Mouse (Mus musculus) embryonic fibroblast, embryonic 13.5 days (primary cell): ENCODE data around the gene Pqlc2. TPM values are rescaled to one million over a fixed set of nuclear protein-coding genes. Genes with fewer than 3 reads are reported as not detected.

Experiments used
- H3K27ac ChIP-seq: 2 replicates; pipeline ENCODE4 v1.5.1; 2012; ENCODE audit warnings: low read length, control low read depth, inconsistent platforms; ENCODE audit not compliant: insufficient read depth
- H3K4me1 ChIP-seq: 2 replicates; pipeline ENCODE4 v1.6.1; 2011; ENCODE audit warnings: low read length; ENCODE audit not compliant: control insufficient read depth, insufficient read depth
- H3K4me3 ChIP-seq: 2 replicates; pipeline ENCODE4 v1.5.1; 2011; ENCODE audit warnings: mild to moderate bottlenecking, control low read depth, low read length; ENCODE audit not compliant: insufficient read depth
- CTCF ChIP-seq: IDR thresholded peaks from 2 replicates; pipeline ENCODE4 v1.5.1; 2011; ENCODE audit warnings: mild to moderate bottlenecking, control low read depth, low read length, moderate library complexity, borderline replicate concordance; ENCODE audit not compliant: insufficient read depth
- POLR2A ChIP-seq: IDR thresholded peaks from 2 replicates; pipeline ENCODE4 v1.6.1; 2011; ENCODE audit warnings: low read depth, mild to moderate bottlenecking, control low read depth, low read length, moderate library complexity
- polyA plus RNA-seq: library from polyadenylated mRNA; stranded (reverse); fragments of >200 nt; gene quantifications from 2 replicates; pipeline ENCODE4 v1.2.4, GENCODE M21; 2011; ENCODE audit warnings: low read depth; ENCODE audit not compliant: missing spikeins, insufficient read length

Gene Pqlc2
- polyA plus RNA-seq, 1 experiment: 12.3 TPM

DNA sequence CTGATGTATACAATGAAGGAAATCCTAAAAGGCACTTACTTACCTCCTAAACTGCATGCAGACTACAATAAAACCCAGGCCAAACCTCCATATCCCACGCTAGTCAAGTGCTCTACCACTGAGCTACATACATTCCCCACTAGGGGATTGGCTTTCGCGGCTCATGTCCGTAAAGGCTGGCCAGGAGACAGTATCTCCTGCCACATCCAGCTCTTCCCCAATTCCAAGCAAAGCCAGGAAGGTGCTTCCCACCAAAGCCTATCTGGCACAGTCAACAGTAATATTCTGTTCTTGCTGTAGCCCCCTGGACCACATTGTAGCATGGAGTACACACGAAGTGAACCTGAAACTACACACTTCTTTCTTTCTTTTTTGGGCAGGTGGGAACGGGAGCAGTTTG is 857 bp downstream of the Pqlc2 start:
- H3K27ac ChIP-seq: no peak overlapping the region
- H3K4me3 ChIP-seq: peak overlapping the region; percentile 57
- no peak for TF ChIP-seq POLR2A
- no peak for TF ChIP-seq CTCF
- no peaks in the 10 kb centered on the region for H3K4me1 ChIP-seq

- TF ChIP-seq CTCF (no peak), POLR2A (no peak)
- Histone ChIP-seq H3K4me3 (no peak overlapping the region), H3K4me1 (no peaks in the 10 kb centered on the region), H3K27ac (no peak overlapping the region)
Measured at GRCm38 (mm10) chr4:139307916-139308315, 2.6 kb downstream of the Pqlc2 start.

DNA sequence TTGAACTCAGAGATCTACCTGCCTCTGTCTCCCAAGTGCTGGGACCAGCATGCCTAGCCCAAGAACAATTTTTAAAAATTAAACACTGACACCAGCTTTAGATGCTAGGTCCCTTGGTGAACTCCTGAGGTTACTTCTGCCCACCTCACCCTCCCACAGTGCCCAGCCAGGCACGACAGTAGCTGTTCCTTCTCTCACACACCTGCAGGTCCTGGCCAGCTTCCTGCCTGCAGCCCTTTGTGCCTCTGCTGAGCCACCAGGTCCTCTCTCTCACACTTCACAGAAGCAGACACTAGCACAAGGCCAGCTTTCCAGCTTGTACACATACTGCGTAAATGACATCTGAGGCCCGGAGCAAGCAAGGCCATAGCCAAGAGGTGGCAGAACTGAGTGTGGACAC is 5.0 kb downstream of the Pqlc2 start:
- TF ChIP-seq POLR2A: no peak
- Histone ChIP-seq H3K27ac (no peak overlapping the region), H3K4me3 (no peak overlapping the region)

GRCm38 (mm10) chr4:139302241-139302640 is 8.3 kb downstream of the Pqlc2 start:
- no peak for TF ChIP-seq POLR2A
- no peak for TF ChIP-seq CTCF
- no peak overlapping the region for H3K4me3 ChIP-seq
- no peak overlapping the region for H3K27ac ChIP-seq
- H3K4me1 ChIP-seq: no peaks in the 10 kb centered on the region

More for the DNA sequence above, 5.0 kb downstream of the Pqlc2 start:
- H3K4me1 ChIP-seq: no peaks in the 10 kb centered on the region

GRCm38 (mm10) chr4:139301780-139302179 is 8.7 kb downstream of the Pqlc2 start:
- no peaks in the 10 kb centered on the region for H3K4me1 ChIP-seq
- H3K27ac ChIP-seq: no peak overlapping the region
- no peak for TF ChIP-seq POLR2A
- TF ChIP-seq CTCF: no peak
- no peak overlapping the region for H3K4me3 ChIP-seq

GRCm38 (mm10) chr4:139298671-139299366 is 11.7 kb downstream of the Pqlc2 start:
- no peaks in the 10 kb centered on the region for H3K4me1 ChIP-seq
- no peak overlapping the region for H3K27ac ChIP-seq
- H3K4me3 ChIP-seq: no peak overlapping the region
- no peak for TF ChIP-seq CTCF
- no peak for TF ChIP-seq POLR2A

DNA sequence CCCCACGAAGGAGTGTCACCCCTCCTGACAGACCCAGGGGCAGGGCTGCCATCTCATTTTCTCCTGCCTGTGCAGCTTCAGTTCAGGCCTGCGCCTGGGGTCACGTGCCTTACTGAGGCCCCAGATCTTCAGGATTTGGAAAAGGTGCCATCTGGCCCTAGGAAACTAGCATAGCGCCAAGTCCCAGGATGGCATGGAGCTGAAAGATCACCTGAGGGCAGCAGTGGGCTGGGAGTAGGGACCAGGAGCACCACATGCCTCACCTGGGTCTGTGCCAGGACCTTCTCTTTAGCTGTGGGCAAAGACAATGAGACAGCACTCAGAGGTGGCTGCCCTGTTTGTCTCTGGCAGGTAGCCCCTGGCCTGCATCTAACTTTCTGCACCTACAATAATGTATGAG is 12.9 kb downstream of the Pqlc2 start:
- Histone ChIP-seq H3K4me1 (no peaks in the 10 kb centered on the region), H3K4me3 (no peak overlapping the region), H3K27ac (no peak overlapping the region)
- no peak for TF ChIP-seq POLR2A
- no peak for TF ChIP-seq CTCF

DNA sequence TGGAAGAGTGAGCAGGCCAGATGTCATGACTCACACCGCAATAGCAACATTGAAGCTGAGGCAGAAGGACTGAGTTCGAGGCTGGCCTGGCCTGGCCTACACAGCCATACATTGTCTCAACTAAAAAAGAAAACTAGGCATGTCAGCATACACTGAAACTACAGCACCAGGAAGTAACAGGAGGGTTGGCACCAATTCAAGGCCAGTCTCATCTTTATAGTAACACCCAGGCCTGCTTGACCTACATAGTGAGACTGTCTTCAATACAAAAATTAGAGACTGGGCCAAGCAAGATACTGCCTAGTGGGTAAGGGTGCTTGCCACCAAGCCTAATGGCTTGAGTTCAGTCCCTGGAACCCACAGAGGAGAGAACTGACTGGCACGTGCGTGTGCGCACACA is 18.5 kb downstream of the Pqlc2 start:
- H3K27ac ChIP-seq: no peak overlapping the region
- no peaks in the 10 kb centered on the region for H3K4me1 ChIP-seq
- H3K4me3 ChIP-seq: no peak overlapping the region
- no peak for TF ChIP-seq CTCF
- TF ChIP-seq POLR2A: no peak

DNA sequence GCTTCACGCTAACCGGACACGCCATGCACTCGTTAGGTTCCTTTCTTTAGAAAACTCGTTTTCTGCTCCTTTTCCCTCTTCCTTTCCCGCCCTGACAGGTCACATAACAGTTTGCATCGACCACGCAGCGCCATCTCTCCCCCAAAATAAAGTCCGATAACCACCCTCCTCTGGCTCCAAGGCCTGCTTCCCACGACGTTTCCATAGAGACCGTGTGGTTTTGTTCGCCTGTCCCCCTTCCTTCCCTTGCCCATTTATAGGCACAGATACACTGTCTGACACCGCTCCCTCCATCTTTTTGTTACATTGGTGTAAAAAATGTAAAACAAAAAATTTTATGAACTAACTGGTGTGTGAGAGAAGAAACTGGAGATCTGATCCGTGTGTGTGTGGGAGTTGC is 19.4 kb downstream of the Pqlc2 start:
- Histone ChIP-seq H3K27ac (no peak overlapping the region), H3K4me1 (no peaks in the 10 kb centered on the region), H3K4me3 (no peak overlapping the region)
- TF ChIP-seq CTCF (no peak), POLR2A (no peak)

DNA sequence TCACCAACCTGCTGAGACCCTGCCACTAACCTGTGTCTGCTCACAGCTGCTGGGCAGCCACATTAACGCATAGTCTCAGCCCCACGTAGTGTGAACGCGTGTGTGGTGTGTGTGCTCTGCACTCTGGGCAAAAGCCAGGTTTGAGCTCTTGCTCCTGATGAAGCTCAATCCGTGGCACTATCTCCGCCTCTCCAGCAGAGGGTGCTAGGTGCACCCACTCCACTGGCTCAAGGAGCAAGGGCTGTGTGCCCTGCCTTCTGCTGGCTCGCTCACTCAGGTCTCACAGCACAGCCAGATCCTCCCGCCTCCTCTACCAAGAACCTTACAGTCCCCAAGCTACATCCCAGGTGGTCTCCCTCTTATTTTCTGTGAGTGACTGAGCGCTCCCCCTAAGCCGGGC is 21.5 kb downstream of the Pqlc2 start:
- no peaks in the 10 kb centered on the region for H3K4me1 ChIP-seq

More for the DNA sequence above, 21.5 kb downstream of the Pqlc2 start:
- Histone ChIP-seq H3K27ac (no peak overlapping the region), H3K4me3 (no peak overlapping the region)
- peak; percentile 93 for TF ChIP-seq CTCF
- TF ChIP-seq POLR2A: no peak
